Mouse (Mus musculus) neural tube, embryonic 14.5 days (tissue): Measurements from ENCODE around the gene Serpina3f. TPM values are rescaled to one million over a fixed set of nuclear protein-coding genes. Genes with fewer than 3 reads are reported as not detected.

Experiments
- ATAC-seq: fragments of 200-750 bp; cut with Nextera tagmentation; 2 replicates; pipeline ENCODE4 v1.8.0; 2017; ENCODE audit warnings: low read depth, mild to moderate bottlenecking, moderate TSS enrichment, moderate library complexity
- H3K27ac ChIP-seq: fragments of 300-500 bp; sonication (generic); 2 replicates; pipeline ENCODE4 v1.5.1; 2014; ENCODE audit warnings: low read depth, mild to moderate bottlenecking, control low read depth, low read length, moderate library complexity, mixed read lengths
- H3K27me3 ChIP-seq: fragments of 300-500 bp; sonication (generic); 2 replicates; pipeline ENCODE4 v1.6.1; 2014; ENCODE audit warnings: low read length; ENCODE audit not compliant: control insufficient read depth, insufficient read depth
- H3K36me3 ChIP-seq: fragments of 300-500 bp; sonication (generic); 2 replicates; pipeline ENCODE4 v1.6.1; 2014; ENCODE audit warnings: low read length, mixed read lengths; ENCODE audit not compliant: control insufficient read depth, insufficient read depth
- H3K4me1 ChIP-seq: fragments of 300-500 bp; sonication (generic); 2 replicates; pipeline ENCODE4 v1.6.1; 2014; ENCODE audit warnings: low read length; ENCODE audit not compliant: control insufficient read depth, insufficient read depth
- H3K4me2 ChIP-seq: fragments of 300-500 bp; sonication (generic); 2 replicates; pipeline ENCODE4 v1.6.1; 2014; ENCODE audit warnings: mild to moderate bottlenecking, low read depth, low read length, control low read depth
- H3K4me3 ChIP-seq: fragments of 300-500 bp; sonication (generic); 2 replicates; pipeline ENCODE4 v1.5.1; 2014; ENCODE audit warnings: low read depth, low read length, control low read depth, mixed read lengths
- H3K9ac ChIP-seq: fragments of 300-500 bp; sonication (generic); replicated peaks from 2 replicates; pipeline ENCODE4 v1.6.1; 2014; ENCODE audit warnings: low read depth, mild to moderate bottlenecking, control low read depth, low read length, mixed read lengths
- H3K9me3 ChIP-seq: fragments of 300-500 bp; sonication (generic); 2 replicates; pipeline ENCODE4 v1.6.1; 2016; ENCODE audit warnings: low read length; ENCODE audit not compliant: control insufficient read depth
- WGBS: fragments of 180-500 bp; shearing (Covaris S2); extraction: QIAGEN DNeasy Blood & Tissue Kit; methylation state at CpG from one replicate; pipeline ENCODE4 v1.1.7; 2014; 5-methylcytosine and 5-hydroxymethylcytosine counted together
- polyA plus RNA-seq: library from polyadenylated mRNA; unstranded; fragments of >200 nt; fragmentation: Nextera tagmentation; extraction: Ambion mirVana; gene quantifications from 2 replicates; pipeline ENCODE4 v1.2.1, GENCODE M21; 2014

Gene Serpina3f
- polyA plus RNA-seq: not detected in 2 replicates

- H3K36me3 ChIP-seq: no peaks in the 10 kb centered on the region
- ATAC-seq: no peak
- no peak within 1 kb of the TSS for H3K27ac ChIP-seq
- no peaks in the 10 kb centered on the region for H3K27me3 ChIP-seq
- H3K4me2 ChIP-seq: no peak within 1 kb of the TSS
- no peak within 1 kb of the TSS for H3K9ac ChIP-seq
- H3K4me1 ChIP-seq: no peaks in the 10 kb centered on the region
- no peaks in the 10 kb centered on the region for H3K9me3 ChIP-seq
- WGBS: 69% methylated on average over 1 of the region's 1 CpGs
- no peak within 1 kb of the TSS for H3K4me3 ChIP-seq
Observed at GRCm38 (mm10) chr12:104214445-104214753, at the start of gene Serpina3f. Serpina3f (plus strand) TSS chr12:104214544.

- no peaks in the 10 kb centered on the region for H3K27me3 ChIP-seq
- WGBS: 75% methylated on average over 3 of the region's 3 CpGs
- no peak overlapping the region for H3K4me3 ChIP-seq
- H3K4me1 ChIP-seq: no peaks in the 10 kb centered on the region
- no peaks in the 10 kb centered on the region for H3K36me3 ChIP-seq
- no peak overlapping the region for H3K27ac ChIP-seq
- H3K4me2 ChIP-seq: no peak overlapping the region
- no peaks in the 10 kb centered on the region for H3K9me3 ChIP-seq
- ATAC-seq: no peak
- no peak overlapping the region for H3K9ac ChIP-seq
Observed at GRCm38 (mm10) chr12:104174747-104175146, 39.6 kb upstream of the Serpina3f start.

GRCm38 (mm10) chr12:104175636-104176035 lies 38.7 kb upstream of the Serpina3f start:
- 87% methylated on average over 3 of the region's 3 CpGs for WGBS
- no peak overlapping the region for H3K9ac ChIP-seq
- H3K27ac ChIP-seq: no peak overlapping the region

GRCm38 (mm10) chr12:104178577-104178976 lies 35.8 kb upstream of the Serpina3f start:
- ATAC-seq: no peak
- Histone ChIP-seq H3K27me3 (no peaks in the 10 kb centered on the region), H3K4me3 (no peak overlapping the region), H3K9me3 (no peaks in the 10 kb centered on the region), H3K27ac (no peak overlapping the region), H3K36me3 (no peaks in the 10 kb centered on the region), H3K4me2 (no peak overlapping the region), H3K9ac (no peak overlapping the region), H3K4me1 (no peaks in the 10 kb centered on the region)

More at GRCm38 (mm10) chr12:104175636-104176035, 38.7 kb upstream of the Serpina3f start:
- no peaks in the 10 kb centered on the region for H3K27me3 ChIP-seq
- H3K4me3 ChIP-seq: no peak overlapping the region
- H3K4me2 ChIP-seq: no peak overlapping the region
- ATAC-seq: no peak
- no peaks in the 10 kb centered on the region for H3K4me1 ChIP-seq
- no peaks in the 10 kb centered on the region for H3K36me3 ChIP-seq
- no peaks in the 10 kb centered on the region for H3K9me3 ChIP-seq

- no peaks in the 10 kb centered on the region for H3K36me3 ChIP-seq
- no peak overlapping the region for H3K27ac ChIP-seq
- no peak overlapping the region for H3K9ac ChIP-seq
- no peaks in the 10 kb centered on the region for H3K27me3 ChIP-seq
- H3K4me3 ChIP-seq: no peak overlapping the region
- H3K4me2 ChIP-seq: no peak overlapping the region
- no peaks in the 10 kb centered on the region for H3K9me3 ChIP-seq
- WGBS: 90% methylated on average over 2 of the region's 2 CpGs
- ATAC-seq: no peak
- H3K4me1 ChIP-seq: no peaks in the 10 kb centered on the region
Observed at GRCm38 (mm10) chr12:104178987-104179386, 35.4 kb upstream of the Serpina3f start.

GRCm38 (mm10) chr12:104185046-104185445 lies 29.3 kb upstream of the Serpina3f start:
- H3K36me3 ChIP-seq: no peaks in the 10 kb centered on the region
- H3K9me3 ChIP-seq: no peaks in the 10 kb centered on the region
- no peak overlapping the region for H3K9ac ChIP-seq
- H3K4me2 ChIP-seq: no peak overlapping the region
- no peak for ATAC-seq
- 79% methylated on average over 4 of the region's 4 CpGs for WGBS
- no peaks in the 10 kb centered on the region for H3K4me1 ChIP-seq
- H3K27me3 ChIP-seq: no peaks in the 10 kb centered on the region
- H3K27ac ChIP-seq: no peak overlapping the region
- no peak overlapping the region for H3K4me3 ChIP-seq

GRCm38 (mm10) chr12:104186041-104186581 lies 28.2 kb upstream of the Serpina3f start:
- H3K4me2 ChIP-seq: no peak overlapping the region
- H3K4me3 ChIP-seq: no peak overlapping the region
- H3K9me3 ChIP-seq: no peaks in the 10 kb centered on the region
- WGBS: 95% methylated on average over 3 of the region's 3 CpGs
- H3K9ac ChIP-seq: no peak overlapping the region
- no peaks in the 10 kb centered on the region for H3K4me1 ChIP-seq
- H3K27ac ChIP-seq: no peak overlapping the region
- H3K36me3 ChIP-seq: no peaks in the 10 kb centered on the region
- H3K27me3 ChIP-seq: no peaks in the 10 kb centered on the region
- no peak for ATAC-seq

- no peak for ATAC-seq
- Histone ChIP-seq H3K4me1 (no peaks in the 10 kb centered on the region), H3K4me2 (no peak overlapping the region), H3K9ac (no peak overlapping the region), H3K36me3 (no peaks in the 10 kb centered on the region), H3K27ac (no peak overlapping the region), H3K27me3 (no peaks in the 10 kb centered on the region), H3K9me3 (no peaks in the 10 kb centered on the region), H3K4me3 (no peak overlapping the region)
- WGBS: 89% methylated on average over 2 of the region's 2 CpGs
Observed at GRCm38 (mm10) chr12:104189246-104189645, 25.1 kb upstream of the Serpina3f start.

GRCm38 (mm10) chr12:104190852-104191251 lies 23.5 kb upstream of the Serpina3f start:
- Histone ChIP-seq H3K4me3 (no peak overlapping the region), H3K4me2 (no peak overlapping the region), H3K9ac (no peak overlapping the region), H3K4me1 (no peaks in the 10 kb centered on the region), H3K9me3 (no peaks in the 10 kb centered on the region), H3K36me3 (no peaks in the 10 kb centered on the region), H3K27me3 (no peaks in the 10 kb centered on the region), H3K27ac (no peak overlapping the region)
- ATAC-seq: no peak

- no peaks in the 10 kb centered on the region for H3K36me3 ChIP-seq
- H3K4me1 ChIP-seq: no peaks in the 10 kb centered on the region
- H3K4me3 ChIP-seq: no peak overlapping the region
- H3K4me2 ChIP-seq: no peak overlapping the region
- H3K9ac ChIP-seq: no peak overlapping the region
- 81% methylated on average over 4 of the region's 4 CpGs for WGBS
- H3K27ac ChIP-seq: no peak overlapping the region
- H3K9me3 ChIP-seq: no peaks in the 10 kb centered on the region
- H3K27me3 ChIP-seq: no peaks in the 10 kb centered on the region
- ATAC-seq: no peak
Observed at GRCm38 (mm10) chr12:104209149-104209548, 5.2 kb upstream of the Serpina3f start.
